Comparison of ENCODE assay signal across 42 mouse cellular contexts in the genomic region with DNA sequence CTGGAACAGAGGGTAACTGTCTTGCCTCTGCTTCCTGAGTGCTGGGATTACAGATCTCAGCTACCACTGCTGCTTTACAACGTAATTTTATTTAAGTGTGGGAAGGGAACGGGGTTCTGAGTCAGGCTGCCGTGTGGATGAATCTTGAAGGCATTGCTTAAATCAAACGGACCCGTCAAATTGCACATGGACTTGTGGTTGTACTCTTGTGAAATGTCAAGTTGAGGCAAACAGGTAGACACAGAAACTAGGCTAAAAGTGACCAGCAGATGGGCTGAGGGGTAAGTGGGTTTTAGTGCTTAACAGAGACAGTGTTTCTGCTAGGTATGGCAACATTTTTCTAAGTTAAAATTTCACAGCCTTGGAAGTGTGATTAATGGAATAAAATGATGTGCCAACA. TPM values are rescaled to one million over a fixed set of nuclear protein-coding genes. Genes with fewer than 3 reads are reported as not detected.
"Had no signal": no experiment of that assay in that cellular context is flagged by ENCODE, and none has a peak within 500 bp of the region (broad histone marks: within the 10 kb centered on the region; RNA-seq: fewer than 3 reads in every experiment).

No protein-coding gene starts in this region.

- ATAC-seq: liver, postnatal 0 days; lung, postnatal 0 days; midbrain, embryonic 13.5 days; midbrain, embryonic 15.5 days; midbrain, embryonic 16.5 days had no signal

- H3K9ac ChIP-seq: limb, embryonic 12.5 days; limb, embryonic 13.5 days; limb, embryonic 15.5 days; liver, embryonic 13.5 days; liver, embryonic 14.5 days; liver, embryonic 15.5 days; liver, postnatal 0 days; lung, embryonic 14.5 days; lung, embryonic 15.5 days; midbrain, embryonic 12.5 days; midbrain, embryonic 13.5 days; midbrain, embryonic 15.5 days; neural tube, embryonic 12.5 days had no signal

- H3K27ac ChIP-seq: left cerebral cortex, adult 2 months; limb, embryonic 10.5 days; limb, embryonic 12.5 days; limb, embryonic 13.5 days; limb, embryonic 15.5 days; liver, embryonic 13.5 days; liver, embryonic 14.5 days; liver, embryonic 15.5 days; lung, embryonic 15.5 days; macrophage; midbrain, embryonic 10.5 days; midbrain, embryonic 12.5 days; midbrain, embryonic 13.5 days; midbrain, embryonic 15.5 days; neural tube, embryonic 12.5 days had no signal

- DNase-seq: left cerebral cortex, postnatal 4 days; liver; liver, embryonic 13.5 days; liver, postnatal 0 days; lung, adult 18-20 months; lung, adult 2 months; lung, embryonic 14.5 days; lung, postnatal 10 days; lung, postnatal 14 days; lung, postnatal 36 days; lung, postnatal 4 days; midbrain, embryonic 14.5 days had no signal

- H3K4me3 ChIP-seq: left cerebral cortex, adult 2 months; limb, embryonic 10.5 days; limb, embryonic 12.5 days; limb, embryonic 13.5 days; limb, embryonic 15.5 days; liver, embryonic 13.5 days; liver, embryonic 15.5 days; lung, embryonic 15.5 days; megakaryocyte, embryonic 14.5 days; midbrain, embryonic 10.5 days; midbrain, embryonic 12.5 days; midbrain, embryonic 13.5 days; midbrain, embryonic 15.5 days; myocyte; neural tube, embryonic 12.5 days had no signal

- H3K4me2 ChIP-seq: limb, embryonic 12.5 days; limb, embryonic 13.5 days; limb, embryonic 15.5 days; liver, embryonic 11.5 days; liver, embryonic 13.5 days; liver, embryonic 15.5 days; lung, embryonic 14.5 days; lung, embryonic 15.5 days; midbrain, embryonic 11.5 days; midbrain, embryonic 12.5 days; midbrain, embryonic 13.5 days; midbrain, embryonic 15.5 days; neural tube, embryonic 12.5 days had no signal

- H3K9me3 ChIP-seq: limb, embryonic 10.5 days; limb, embryonic 12.5 days; limb, embryonic 13.5 days; limb, embryonic 15.5 days; liver, embryonic 13.5 days; liver, embryonic 15.5 days; lung, embryonic 15.5 days; megakaryocyte, embryonic 14.5 days; midbrain, embryonic 10.5 days; midbrain, embryonic 12.5 days; midbrain, embryonic 13.5 days; midbrain, embryonic 15.5 days; neural tube, embryonic 12.5 days had no signal

- H3K36me3 ChIP-seq: limb, embryonic 10.5 days; limb, embryonic 12.5 days; limb, embryonic 13.5 days; limb, embryonic 15.5 days; liver, embryonic 13.5 days; liver, embryonic 15.5 days; lung, embryonic 15.5 days; midbrain, embryonic 10.5 days; midbrain, embryonic 12.5 days; midbrain, embryonic 13.5 days; midbrain, embryonic 15.5 days; neural tube, embryonic 12.5 days had no signal

- H3K27me3 ChIP-seq: liver, embryonic 15.5 days; midbrain, embryonic 15.5 days had no signal

- H3K4me1 ChIP-seq: limb, embryonic 10.5 days; limb, embryonic 12.5 days; limb, embryonic 13.5 days; limb, embryonic 15.5 days; liver, embryonic 13.5 days; liver, embryonic 15.5 days; lung, embryonic 15.5 days; megakaryocyte, embryonic 14.5 days; midbrain, embryonic 12.5 days; midbrain, embryonic 15.5 days; neural tube, embryonic 12.5 days had no signal

RNA-seq across cellular contexts. Expression of a gene that starts 7.0 kb away (rescaled TPM):
- total RNA-seq: left cerebral cortex, adult 8-10 months; left cerebral cortex, postnatal 36 days; liver, adult 2 months; megakaryocyte-erythroid progenitor cell, adult 5-6 weeks; monocyte, adult 5-6 weeks had no signal
- polyA plus RNA-seq: liver, adult 2 months; macrophage; midbrain, embryonic 15.5 days had no signal

RNA-seq across cellular contexts. Expression of a gene that starts 16.2 kb away (rescaled TPM):
- total RNA-seq: left cerebral cortex, adult 2 months; left cerebral cortex, adult 8-10 months; left cerebral cortex, postnatal 10 days; left cerebral cortex, postnatal 14 days; left cerebral cortex, postnatal 25 days; left cerebral cortex, postnatal 36 days; left cerebral cortex, postnatal 4 days; liver, adult 2 months; megakaryocyte-erythroid progenitor cell, adult 5-6 weeks; midbrain, postnatal 0 days; monocyte, adult 5-6 weeks had no signal
- polyA plus RNA-seq: limb, embryonic 10.5 days; limb, embryonic 12.5 days; limb, embryonic 13.5 days; liver, adult 2 months; liver, embryonic 11.5 days; liver, embryonic 13.5 days; liver, embryonic 14.5 days; liver, embryonic 15.5 days; liver, postnatal 0 days; lung, embryonic 14.5 days; macrophage; midbrain, embryonic 12.5 days; midbrain, embryonic 14.5 days; midbrain, postnatal 0 days; neural tube, embryonic 11.5 days; neural tube, embryonic 12.5 days had no signal

RNA-seq across cellular contexts. Expression of a gene that starts 20.3 kb away (rescaled TPM):
- total RNA-seq: left cerebral cortex, adult 8-10 months; left cerebral cortex, postnatal 10 days; left cerebral cortex, postnatal 14 days; left cerebral cortex, postnatal 25 days; left cerebral cortex, postnatal 36 days; liver, adult 2 months; megakaryocyte-erythroid progenitor cell, adult 5-6 weeks; monocyte, adult 5-6 weeks had no signal
- polyA plus RNA-seq: liver, adult 2 months; macrophage; midbrain, embryonic 14.5 days had no signal

RNA-seq across cellular contexts. Expression of a gene that starts 23.8 kb away (rescaled TPM):
- total RNA-seq: megakaryocyte-erythroid progenitor cell, adult 5-6 weeks; monocyte, adult 5-6 weeks had no signal
- polyA plus RNA-seq: macrophage had no signal
